Mouse (Mus musculus) limb, embryonic 15.5 days (tissue): ENCODE measurements around the gene Traf5. TPM values are rescaled to one million over a fixed set of nuclear protein-coding genes. Genes with fewer than 3 reads are reported as not detected.

ENCODE experiments used
- ATAC-seq: fragments of 200-750 bp; cut with Nextera tagmentation; 2 replicates; pipeline ENCODE4 v1.8.0; 2017; ENCODE audit warnings: low read depth, moderate TSS enrichment; ENCODE audit not compliant: insufficient number of reproducible peaks, low FRiP score, low TSS enrichment
- H3K27ac ChIP-seq: fragments of 300-500 bp; sonication (generic); 2 replicates; pipeline ENCODE4 v1.5.1; 2015; ENCODE audit warnings: moderate library complexity, mild to moderate bottlenecking, inconsistent platforms
- H3K27me3 ChIP-seq: fragments of 300-500 bp; sonication (generic); 2 replicates; pipeline ENCODE4 v1.6.1; 2015; ENCODE audit warnings: inconsistent platforms
- H3K36me3 ChIP-seq: fragments of 300-500 bp; sonication (generic); 2 replicates; pipeline ENCODE4 v1.6.1; 2015; ENCODE audit warnings: inconsistent platforms
- H3K4me1 ChIP-seq: fragments of 300-500 bp; sonication (generic); 2 replicates; pipeline ENCODE4 v1.6.1; 2015; ENCODE audit warnings: inconsistent platforms
- H3K4me2 ChIP-seq: fragments of 300-500 bp; sonication (generic); 2 replicates; pipeline ENCODE4 v1.6.1; 2015; ENCODE audit warnings: mild to moderate bottlenecking, inconsistent platforms
- H3K4me3 ChIP-seq: fragments of 300-500 bp; sonication (generic); 2 replicates; pipeline ENCODE4 v1.5.1; 2015; ENCODE audit warnings: mild to moderate bottlenecking, inconsistent platforms
- H3K9ac ChIP-seq: fragments of 300-500 bp; sonication (generic); 2 replicates; pipeline ENCODE4 v1.6.1; 2015; ENCODE audit warnings: inconsistent platforms
- H3K9me3 ChIP-seq: fragments of 300-500 bp; sonication (generic); 2 replicates; pipeline ENCODE4 v1.6.1; 2016; ENCODE audit warnings: inconsistent platforms
- WGBS: fragments of 180-500 bp; shearing (Covaris S2); methylation state at CpG from one replicate; pipeline ENCODE4 v1.1.7; 2015; 5-methylcytosine and 5-hydroxymethylcytosine counted together
- polyA plus RNA-seq: library from polyadenylated mRNA; unstranded; fragments of >200 nt; fragmentation: Nextera tagmentation; extraction: Ambion mirVana; gene quantifications from 2 replicates; pipeline ENCODE4 v1.2.1, GENCODE M21; 2015

The Traf5 gene
- 21.7 TPM in 2 replicates for polyA plus RNA-seq

GRCm38 (mm10) chr1:192091806-192092772 is at the start of gene Traf5:
Gene Traf5, minus strand, starts transcription at chr1:192092559.
- ATAC-seq, result peak; percentile 94
- peaks cover 32% of the 10 kb centered on the region for H3K4me1 ChIP-seq
- no peaks in the 10 kb centered on the region for H3K9me3 ChIP-seq
- H3K27ac ChIP-seq, result peak within 1 kb of the TSS; percentile 75
- WGBS, result 1% methylated on average over 63 of the region's 63 CpGs
- H3K9ac ChIP-seq, result peak within 1 kb of the TSS; percentile 68
- H3K27me3 ChIP-seq, result no peaks in the 10 kb centered on the region
- peak within 1 kb of the TSS; percentile 82 for H3K4me2 ChIP-seq
- no peaks in the 10 kb centered on the region for H3K36me3 ChIP-seq
- H3K4me3 ChIP-seq, result peak within 1 kb of the TSS; percentile 57

DNA sequence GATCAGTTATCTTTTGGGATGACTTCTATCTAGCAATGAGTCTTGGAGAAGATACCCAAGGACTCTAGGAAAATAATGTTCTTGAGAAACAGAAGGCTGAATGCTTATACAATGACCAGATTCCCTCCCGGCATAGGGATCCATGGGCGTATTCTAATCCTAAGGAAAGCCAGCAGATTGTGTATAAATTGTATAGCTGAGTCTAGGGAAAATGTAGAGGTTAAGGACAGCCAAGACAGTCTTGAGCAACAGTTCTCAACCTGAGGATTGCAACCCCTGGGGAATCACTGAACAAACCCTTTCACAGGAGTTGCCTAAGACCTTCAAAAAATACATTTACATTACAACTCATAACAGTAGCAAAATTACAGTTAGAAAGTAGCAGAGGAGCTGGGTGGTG is 48.0 kb upstream of the Traf5 start:
- ATAC-seq, result no peak
- whole genome bisulfite sequencing, result 96% methylated on average over 2 of the region's 2 CpGs
- peaks cover 13% of the 10 kb centered on the region for H3K4me1 ChIP-seq
- no peaks in the 10 kb centered on the region for H3K36me3 ChIP-seq
- H3K4me3 ChIP-seq, result no peak overlapping the region
- H3K4me2 ChIP-seq, result no peak overlapping the region
- H3K27ac ChIP-seq, result no peak overlapping the region
- no peak overlapping the region for H3K9ac ChIP-seq
- no peaks in the 10 kb centered on the region for H3K27me3 ChIP-seq
- no peaks in the 10 kb centered on the region for H3K9me3 ChIP-seq

DNA sequence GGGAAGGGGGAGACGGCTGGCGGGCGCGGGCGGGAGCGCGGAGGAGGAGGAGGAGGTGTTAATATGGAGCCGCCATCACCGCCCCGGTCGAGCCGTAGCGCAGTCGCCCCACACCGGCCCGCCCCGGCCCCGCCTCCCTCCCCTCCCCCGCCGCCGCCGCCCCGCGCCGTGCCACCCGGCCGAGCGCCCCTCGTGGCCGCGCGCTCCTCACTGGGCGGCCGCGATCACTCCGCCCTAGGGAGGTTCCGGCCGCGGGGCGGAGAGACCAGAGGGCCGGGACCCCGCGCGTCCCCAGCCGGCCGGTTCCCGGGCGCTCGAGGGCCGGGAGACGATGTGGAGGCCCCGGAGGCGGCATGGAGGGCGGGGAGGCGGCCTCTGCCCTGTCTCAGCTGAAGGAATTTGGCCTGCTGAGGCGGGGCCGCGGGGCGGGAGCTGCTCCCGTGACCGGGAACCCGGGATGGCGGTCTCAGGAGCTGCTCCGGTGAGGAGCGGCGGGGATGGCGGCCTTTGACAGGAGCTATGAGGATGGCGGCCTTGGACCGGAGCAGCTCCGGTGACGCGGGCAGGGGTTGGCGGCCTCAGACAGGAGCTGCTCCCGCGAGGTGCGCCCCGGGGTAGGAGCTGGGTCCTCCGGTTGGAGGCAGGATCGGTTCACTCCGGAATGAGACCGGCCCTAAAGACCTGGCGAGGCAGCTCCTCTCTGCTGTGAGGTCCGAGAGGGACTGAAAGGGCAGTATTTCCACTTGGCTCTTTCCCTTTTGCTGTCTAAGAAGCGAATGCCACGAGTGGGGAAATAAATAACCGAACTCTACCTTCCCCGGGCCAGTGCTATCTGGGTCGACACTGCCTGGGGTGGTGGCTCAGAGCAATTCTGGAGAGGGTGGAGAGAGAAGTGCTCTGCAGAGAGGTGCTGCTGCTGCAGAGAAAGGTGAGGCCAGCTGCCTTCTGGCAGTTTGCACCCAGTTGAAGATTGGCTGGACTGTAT is 45.9 kb upstream of the Traf5 start, which contains the start of gene Rcor3:
Gene Rcor3 (minus strand): TSS at position 137 of the 985 bp plus-strand sequence.
- Histone ChIP-seq H3K4me1 (peaks cover 13% of the 10 kb centered on the region), H3K27ac (peak within 1 kb of the TSS; percentile 99), H3K36me3 (no peaks in the 10 kb centered on the region), H3K4me3 (peak within 1 kb of the TSS; percentile 83), H3K9ac (peak within 1 kb of the TSS; percentile 87), H3K9me3 (no peaks in the 10 kb centered on the region), H3K27me3 (no peaks in the 10 kb centered on the region), H3K4me2 (peak within 1 kb of the TSS; percentile 88)
- WGBS, result under 1% methylated on average over 55 of the region's 88 CpGs
- peak; percentile 77 for ATAC-seq

GRCm38 (mm10) chr1:192137291-192137925 is 45.0 kb upstream of the Traf5 start:
- Histone ChIP-seq H3K9ac (peak overlapping the region; percentile 87), H3K27me3 (no peaks in the 10 kb centered on the region), H3K9me3 (no peaks in the 10 kb centered on the region), H3K36me3 (no peaks in the 10 kb centered on the region), H3K4me1 (peaks cover 13% of the 10 kb centered on the region), H3K27ac (peak overlapping the region; percentile 99), H3K4me2 (peak overlapping the region; percentile 88), H3K4me3 (peak overlapping the region; percentile 83)
- ATAC-seq, result peak; percentile 9
- WGBS, result under 1% methylated on average over 51 of the region's 61 CpGs

DNA sequence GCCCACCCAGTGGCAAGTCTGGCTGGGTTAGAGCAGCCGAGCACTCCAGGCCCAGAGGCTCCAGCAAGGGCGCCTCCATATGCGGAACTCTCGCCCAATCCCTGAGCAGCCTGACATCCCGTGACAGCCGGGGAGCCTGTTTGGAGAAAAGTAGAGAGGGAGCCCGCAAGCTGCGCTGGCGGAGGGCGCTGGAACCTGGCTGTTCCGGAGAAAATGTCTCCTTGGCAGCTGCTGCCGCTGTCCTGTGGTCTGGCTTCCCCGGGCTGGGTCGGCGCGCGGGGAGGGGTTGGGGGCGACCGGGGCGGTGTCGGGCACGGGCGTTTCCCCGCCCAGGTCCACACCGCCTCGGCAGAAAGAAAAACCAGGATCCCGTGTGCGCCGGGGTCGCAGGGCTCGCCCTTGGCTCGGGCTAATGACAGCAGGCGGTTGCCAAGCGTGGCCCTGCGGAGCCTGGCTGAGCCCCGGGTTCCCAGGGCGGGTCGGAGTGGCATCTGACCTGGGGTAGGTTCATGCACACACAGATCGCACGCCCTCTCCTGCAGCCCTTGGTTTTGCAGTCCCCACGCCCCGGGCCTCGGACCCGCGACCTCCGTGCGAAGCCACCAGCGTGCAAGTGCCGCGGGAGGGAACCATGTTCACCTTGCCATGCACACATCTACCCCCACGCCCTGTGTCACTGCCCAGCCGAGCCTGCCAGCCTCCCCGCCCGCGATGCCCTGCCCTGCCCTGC is 44.4 kb upstream of the Traf5 start:
- WGBS, result under 1% methylated on average over 55 of the region's 55 CpGs
- peak overlapping the region; percentile 83 for H3K4me3 ChIP-seq
- peaks cover 13% of the 10 kb centered on the region for H3K4me1 ChIP-seq
- H3K9ac ChIP-seq, result peak overlapping the region; percentile 87
- H3K9me3 ChIP-seq, result no peaks in the 10 kb centered on the region
- H3K27me3 ChIP-seq, result no peaks in the 10 kb centered on the region
- peak; percentile 89 for ATAC-seq
- H3K27ac ChIP-seq, result peak overlapping the region; percentile 99
- no peaks in the 10 kb centered on the region for H3K36me3 ChIP-seq
- peak overlapping the region; percentile 88 for H3K4me2 ChIP-seq

DNA sequence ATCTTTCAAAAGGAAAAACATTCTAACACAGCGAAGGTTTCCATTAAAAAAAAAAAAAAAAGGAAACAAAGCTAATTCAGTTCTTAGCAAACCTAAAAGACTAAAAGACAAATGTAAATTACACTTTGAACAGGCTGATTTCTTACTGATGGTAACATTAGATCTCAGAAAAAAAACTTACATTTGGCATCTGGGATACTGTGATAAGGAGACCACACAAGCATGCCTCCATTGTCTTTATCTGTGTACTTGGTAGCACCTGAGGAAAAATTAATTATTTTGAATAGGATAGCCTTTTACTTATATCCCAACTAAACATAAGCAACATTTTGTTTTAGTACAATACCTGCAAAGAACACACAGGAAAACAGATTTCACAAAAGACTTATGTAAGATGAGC is 37.8 kb upstream of the Traf5 start:
- ATAC-seq, result no peak
- Histone ChIP-seq H3K27me3 (no peaks in the 10 kb centered on the region), H3K4me1 (no peaks in the 10 kb centered on the region), H3K9ac (no peak overlapping the region), H3K4me2 (no peak overlapping the region), H3K9me3 (no peaks in the 10 kb centered on the region), H3K36me3 (peaks cover 20% of the 10 kb centered on the region), H3K27ac (no peak overlapping the region), H3K4me3 (no peak overlapping the region)
- WGBS, result 100% methylated on average over 1 of the region's 1 CpGs

DNA sequence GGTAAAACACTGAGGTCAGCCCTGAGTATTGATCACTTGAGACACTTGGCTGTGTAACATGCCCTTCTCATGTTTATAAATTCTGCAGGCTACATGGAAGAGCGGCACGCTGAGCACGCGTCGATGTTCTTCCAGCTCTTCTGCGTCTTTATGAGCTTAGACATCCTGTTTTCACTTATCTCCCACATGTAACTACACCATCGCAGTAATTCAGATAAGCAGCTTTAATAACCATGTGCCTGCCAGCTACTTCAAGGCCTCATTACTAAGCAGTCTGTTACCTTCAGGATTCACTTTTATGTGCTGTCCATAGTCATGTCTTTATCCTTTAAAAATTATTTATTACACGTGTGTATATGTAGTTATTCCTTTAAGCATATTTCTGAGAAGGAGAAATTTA is 36.0 kb upstream of the Traf5 start:
- no peak for ATAC-seq
- no peaks in the 10 kb centered on the region for H3K9me3 ChIP-seq
- 83% methylated on average over 8 of the region's 8 CpGs for WGBS
- H3K4me3 ChIP-seq, result no peak overlapping the region
- no peak overlapping the region for H3K27ac ChIP-seq
- H3K4me1 ChIP-seq, result no peaks in the 10 kb centered on the region
- no peaks in the 10 kb centered on the region for H3K27me3 ChIP-seq
- H3K9ac ChIP-seq, result no peak overlapping the region
- H3K36me3 ChIP-seq, result peaks cover 37% of the 10 kb centered on the region
- H3K4me2 ChIP-seq, result no peak overlapping the region

DNA sequence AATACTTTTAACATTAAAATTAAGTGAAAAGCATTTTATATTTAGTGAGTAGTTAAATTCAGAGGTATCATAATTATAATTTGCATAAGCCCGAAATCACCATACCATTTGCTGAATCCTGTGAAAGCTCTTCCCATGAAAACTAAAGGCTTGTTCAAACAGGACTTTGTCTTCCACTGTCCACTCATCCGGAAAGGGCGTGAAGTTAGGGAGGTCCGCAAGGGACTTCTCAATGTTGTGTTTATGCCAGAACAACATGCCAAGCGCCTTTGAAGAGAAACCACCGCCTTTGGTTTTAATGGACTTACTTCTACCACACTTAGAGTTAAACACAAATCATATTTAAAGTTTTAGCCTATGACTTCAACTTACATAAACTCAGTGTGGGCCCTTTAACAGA is 33.4 kb upstream of the Traf5 start:
- H3K9me3 ChIP-seq, result no peaks in the 10 kb centered on the region
- ATAC-seq, result no peak
- 93% methylated on average over 6 of the region's 6 CpGs for WGBS
- H3K4me3 ChIP-seq, result no peak overlapping the region
- H3K36me3 ChIP-seq, result peaks cover 59% of the 10 kb centered on the region
- no peaks in the 10 kb centered on the region for H3K27me3 ChIP-seq
- H3K4me1 ChIP-seq, result no peaks in the 10 kb centered on the region
- no peak overlapping the region for H3K27ac ChIP-seq
- H3K4me2 ChIP-seq, result no peak overlapping the region
- H3K9ac ChIP-seq, result no peak overlapping the region

- H3K27ac ChIP-seq, result no peak overlapping the region
- H3K9ac ChIP-seq, result no peak overlapping the region
- ATAC-seq, result no peak
- H3K9me3 ChIP-seq, result no peaks in the 10 kb centered on the region
- no peak overlapping the region for H3K4me2 ChIP-seq
- H3K4me1 ChIP-seq, result no peaks in the 10 kb centered on the region
- peaks cover 76% of the 10 kb centered on the region for H3K36me3 ChIP-seq
- 90% methylated on average over 6 of the region's 6 CpGs for WGBS
- no peak overlapping the region for H3K4me3 ChIP-seq
- no peaks in the 10 kb centered on the region for H3K27me3 ChIP-seq
Measured at GRCm38 (mm10) chr1:192116262-192116661, 23.9 kb upstream of the Traf5 start.

- no peak overlapping the region for H3K9ac ChIP-seq
- no peak overlapping the region for H3K4me3 ChIP-seq
- H3K36me3 ChIP-seq, result peaks cover 73% of the 10 kb centered on the region
- no peaks in the 10 kb centered on the region for H3K4me1 ChIP-seq
- ATAC-seq, result no peak
- no peak overlapping the region for H3K27ac ChIP-seq
- no peaks in the 10 kb centered on the region for H3K27me3 ChIP-seq
- WGBS, result 100% methylated on average over 1 of the region's 1 CpGs
- H3K9me3 ChIP-seq, result no peaks in the 10 kb centered on the region
- no peak overlapping the region for H3K4me2 ChIP-seq
Measured at GRCm38 (mm10) chr1:192115378-192115777, 23.0 kb upstream of the Traf5 start.

DNA sequence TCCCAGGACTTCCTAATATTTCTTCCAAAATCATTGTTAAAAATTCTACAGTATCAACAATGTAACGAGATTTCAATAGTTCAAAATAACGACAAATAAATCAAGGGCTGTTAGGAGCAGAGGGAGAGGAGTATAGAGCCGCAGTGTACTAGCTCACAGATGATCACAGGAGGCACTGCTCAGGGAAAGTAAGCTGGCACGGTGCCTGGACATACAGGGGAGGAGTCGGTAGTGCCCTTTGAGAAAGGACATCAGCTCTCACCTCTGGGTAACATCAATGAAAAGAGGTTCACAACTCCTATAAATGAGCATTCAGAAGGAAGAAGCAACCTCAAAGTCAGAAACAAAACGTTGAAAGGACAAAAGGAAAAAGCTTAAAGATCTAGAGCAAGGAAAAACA is 16.8 kb upstream of the Traf5 start:
- no peak overlapping the region for H3K4me2 ChIP-seq
- H3K9me3 ChIP-seq, result no peaks in the 10 kb centered on the region
- no peak overlapping the region for H3K27ac ChIP-seq
- no peaks in the 10 kb centered on the region for H3K27me3 ChIP-seq
- H3K36me3 ChIP-seq, result peaks cover 66% of the 10 kb centered on the region
- H3K4me1 ChIP-seq, result no peaks in the 10 kb centered on the region
- H3K9ac ChIP-seq, result no peak overlapping the region
- H3K4me3 ChIP-seq, result no peak overlapping the region
- ATAC-seq, result no peak
- 74% methylated on average over 6 of the region's 6 CpGs for whole genome bisulfite sequencing
